Mouse (Mus musculus) retina, embryonic 14.5 days (tissue): ENCODE measurements around the gene Cda.

Experiments used
- DNase-seq: peaks from one replicate; pipeline ENCODE4 v3.0.0-alpha.2; 2015; ENCODE audit warnings: low spot score

Cda gene

GRCm38 (mm10) chr4:138367641-138368497, at the start of gene Cda:
Gene Cda, minus strand, starts transcription at chr4:138367992.
- peak; percentile 75 for DNase-seq

GRCm38 (mm10) chr4:138416414-138416813, 48.6 kb upstream of the Cda start:
- no peak for DNase-seq

- no peak for DNase-seq
Measured at GRCm38 (mm10) chr4:138415991-138416390, 48.2 kb upstream of the Cda start.

GRCm38 (mm10) chr4:138414725-138415124, 46.9 kb upstream of the Cda start:
- DNase-seq: peak; percentile 63

- DNase-seq: no peak
Measured at GRCm38 (mm10) chr4:138411504-138412121, 43.8 kb upstream of the Cda start.

- no peak for DNase-seq
Measured at GRCm38 (mm10) chr4:138411011-138411410, 43.2 kb upstream of the Cda start.

GRCm38 (mm10) chr4:138407479-138408194, 39.8 kb upstream of the Cda start:
- no peak for DNase-seq

- DNase-seq: peak; percentile 55
Measured at GRCm38 (mm10) chr4:138404806-138405205, 37.0 kb upstream of the Cda start.

- no peak for DNase-seq
Measured at GRCm38 (mm10) chr4:138396711-138397110, 28.9 kb upstream of the Cda start.

GRCm38 (mm10) chr4:138395971-138396645, 28.3 kb upstream of the Cda start, which contains the start of gene Fam43b:
Gene Fam43b, minus strand, starts transcription at chr4:138396528.
- DNase-seq: peak; percentile 52

GRCm38 (mm10) chr4:138395087-138395970, 27.5 kb upstream of the Cda start:
- peak; percentile 31 for DNase-seq

- DNase-seq: no peak
Measured at GRCm38 (mm10) chr4:138393703-138394102, 25.9 kb upstream of the Cda start.

- DNase-seq: no peak
Measured at GRCm38 (mm10) chr4:138383789-138384188, 16.0 kb upstream of the Cda start.

- no peak for DNase-seq
Measured at GRCm38 (mm10) chr4:138382462-138382861, 14.7 kb upstream of the Cda start.

GRCm38 (mm10) chr4:138380132-138380689, 12.4 kb upstream of the Cda start:
- peak; percentile 72 for DNase-seq

GRCm38 (mm10) chr4:138379091-138379840, 11.5 kb upstream of the Cda start:
- DNase-seq: peak; percentile 82

- DNase-seq: peak; percentile 82
Measured at GRCm38 (mm10) chr4:138377526-138377925, 9.7 kb upstream of the Cda start.

- no peak for DNase-seq
Measured at GRCm38 (mm10) chr4:138375117-138375516, 7.3 kb upstream of the Cda start.

- no peak for DNase-seq
Measured at GRCm38 (mm10) chr4:138370996-138371516, 3.3 kb upstream of the Cda start.
